Comparison of ENCODE assay signal across 8 mouse cellular contexts in genomic region chr9:106428719-106429220, GRCm38 (mm10). TPM values are rescaled to one million over a fixed set of nuclear protein-coding genes. Genes with fewer than 3 reads are reported as not detected.
DNase-seq lines count a peak whose midpoint lies in the region; ATAC-seq and TF ChIP-seq lines count a peak whose summit lies in the region.

No protein-coding gene starts in this region.

- peaks cover 31% of the 10 kb centered on the region for H3K36me3 ChIP-seq in heart, embryonic 12.5 days
- H3K36me3 ChIP-seq in forebrain, postnatal 0 days (ENCODE audit: insufficient read depth), result peaks cover 30% of the 10 kb centered on the region

- H3K9me3 ChIP-seq in heart, embryonic 12.5 days (replicated peaks), result no peaks in the 10 kb centered on the region
- no peaks in the 10 kb centered on the region for H3K9me3 ChIP-seq in forebrain, postnatal 0 days (ENCODE audit: low read length)

- peak overlapping the region; percentile 99 for H3K9ac ChIP-seq in heart, embryonic 12.5 days
- H3K9ac ChIP-seq in forebrain, postnatal 0 days, result peak overlapping the region; percentile 93

- ATAC-seq in heart, embryonic 12.5 days (ENCODE audit: insufficient number of reproducible peaks, low FRiP score), result peak; percentile 46
- ATAC-seq in forebrain, postnatal 0 days, result peak; percentile 76

- no peak for DNase-seq in heart, postnatal 4 days
- DNase-seq in ES-CJ7 (ENCODE audit: low read depth, low spot score), result peak; percentile 48
- no peak for DNase-seq in forebrain, postnatal 0 days
- DNase-seq in lung, postnatal 25 days (ENCODE audit: low spot score), result peak; percentile 19
- DNase-seq in right cerebral cortex, postnatal 14 days, result no peak
- DNase-seq in thymus, postnatal 14 days, result no peak
- DNase-seq in frontal cortex, postnatal 36 days (ENCODE audit: low spot score in 2 of 2), result no peak

- 20% methylated on average over 11 of the region's 11 CpGs for WGBS in heart, embryonic 12.5 days
- 9% methylated on average over 11 of the region's 11 CpGs for WGBS in forebrain, postnatal 0 days

- H3K27ac ChIP-seq in heart, embryonic 12.5 days (ENCODE audit: poor library complexity, severe bottlenecking), result peak overlapping the region; percentile 97
- peak overlapping the region; percentile 89 for H3K27ac ChIP-seq in forebrain, postnatal 0 days (ENCODE audit: low read depth, low read length)

- peaks cover 24% of the 10 kb centered on the region for H3K4me1 ChIP-seq in heart, embryonic 12.5 days (replicated peaks)
- no peaks in the 10 kb centered on the region; the same call in none of the 2 replicates for H3K4me1 ChIP-seq in forebrain, postnatal 0 days (ENCODE audit: insufficient read depth)

- peak; percentile 32; the same call in 1 of the 2 replicates for TF ChIP-seq CTCF in forebrain, postnatal 0 days (IDR thresholded peaks at IDR 0.05; ENCODE audit: low read depth)

- peak overlapping the region; percentile 79 for H3K4me2 ChIP-seq in heart, embryonic 12.5 days
- peak overlapping the region; percentile 54 for H3K4me2 ChIP-seq in forebrain, postnatal 0 days (ENCODE audit: low read depth)

- peak overlapping the region; percentile 95 for H3K4me3 ChIP-seq in heart, embryonic 12.5 days
- H3K4me3 ChIP-seq in forebrain, postnatal 0 days (ENCODE audit: low read depth, low read length), result peak overlapping the region; percentile 70

- H3K27me3 ChIP-seq in heart, embryonic 12.5 days (replicated peaks), result no peaks in the 10 kb centered on the region
- no peaks in the 10 kb centered on the region for H3K27me3 ChIP-seq in forebrain, postnatal 0 days (ENCODE audit: insufficient read depth, low read length)

RNA-seq across cellular contexts. Expression of gene Rpl29, which starts 0.5 kb away (rescaled TPM):
- 608 and 648 TPM in 2 replicates for polyA plus RNA-seq in heart, embryonic 12.5 days (2016; fragmentation: Nextera tagmentation; extraction: Ambion mirVana)
- 100 to 1,000 TPM; 471 to 490 TPM for total RNA-seq in heart, postnatal 4 days (2021)
- 890 and 984 TPM in 2 replicates for total RNA-seq in forebrain, postnatal 0 days (2014; rRNA removed)
- 678 and 804 TPM in 2 replicates for polyA plus RNA-seq in forebrain, postnatal 0 days (2015; fragmentation: Nextera tagmentation; extraction: Ambion mirVana)

RNA-seq across cellular contexts. Expression of gene Acy1, which starts 9.3 kb away (rescaled TPM):
- polyA plus RNA-seq in heart, embryonic 12.5 days (2016; fragmentation: Nextera tagmentation; extraction: Ambion mirVana), result 26.9 and 27.1 TPM in 2 replicates
- total RNA-seq in heart, postnatal 4 days (2021), result 10 to 100 TPM; 20.5 to 20.6 TPM
- 12.9 and 18.1 TPM in 2 replicates for total RNA-seq in forebrain, postnatal 0 days (2014; rRNA removed)
- polyA plus RNA-seq in forebrain, postnatal 0 days (2015; fragmentation: Nextera tagmentation; extraction: Ambion mirVana), result 20.5 and 21.0 TPM in 2 replicates

RNA-seq across cellular contexts. Expression of gene Abhd14b, which starts 18.5 kb away (rescaled TPM):
- 4.8 and 5.1 TPM in 2 replicates for polyA plus RNA-seq in heart, embryonic 12.5 days (2016; fragmentation: Nextera tagmentation; extraction: Ambion mirVana)
- total RNA-seq in heart, postnatal 4 days (2021), result 1 to 10 TPM; 4.5 to 5.0 TPM
- total RNA-seq in forebrain, postnatal 0 days (2014; rRNA removed), result 10.5 and 13.8 TPM in 2 replicates
- 7.6 and 8.8 TPM in 2 replicates for polyA plus RNA-seq in forebrain, postnatal 0 days (2015; fragmentation: Nextera tagmentation; extraction: Ambion mirVana)

RNA-seq across cellular contexts. Expression of gene Abhd14a, which starts 18.7 kb away (rescaled TPM):
- 39.7 and 44.4 TPM in 2 replicates for polyA plus RNA-seq in heart, embryonic 12.5 days (2016; fragmentation: Nextera tagmentation; extraction: Ambion mirVana)
- total RNA-seq in heart, postnatal 4 days (2021), result 10 to 100 TPM; 23.7 to 26.1 TPM
- 54.4 and 63.2 TPM in 2 replicates for total RNA-seq in forebrain, postnatal 0 days (2014; rRNA removed)
- 84.1 and 87.1 TPM in 2 replicates for polyA plus RNA-seq in forebrain, postnatal 0 days (2015; fragmentation: Nextera tagmentation; extraction: Ambion mirVana)

RNA-seq across cellular contexts. Expression of gene Pcbp4, which starts 24.3 kb away (rescaled TPM):
- 96.9 and 109 TPM in 2 replicates for polyA plus RNA-seq in heart, embryonic 12.5 days (2016; fragmentation: Nextera tagmentation; extraction: Ambion mirVana)
- 100 to 1,000 TPM in 1 of 2 experiments, 10 to 100 TPM in 1; 96.8 to 101 TPM for total RNA-seq in heart, postnatal 4 days (2021)
- total RNA-seq in forebrain, postnatal 0 days (2014; rRNA removed), result 454 and 602 TPM in 2 replicates
- polyA plus RNA-seq in forebrain, postnatal 0 days (2015; fragmentation: Nextera tagmentation; extraction: Ambion mirVana), result 251 and 273 TPM in 2 replicates

Comparison
In these comparisons a context has a peak if more than half of its experiments do, and no peak if none do; other contexts are left out.
1. DNase-seq: peak in ES-CJ7 (single experiment) and lung, postnatal 25 days (single experiment); none in heart, postnatal 4 days (single experiment), forebrain, postnatal 0 days (single experiment), right cerebral cortex, postnatal 14 days (single experiment), thymus, postnatal 14 days (single experiment) and frontal cortex, postnatal 36 days (0 of 2).